Mouse (Mus musculus) liver, postnatal 0 days (tissue): ENCODE measurements around the gene Ptchd3. TPM values are rescaled to one million over a fixed set of nuclear protein-coding genes. Genes with fewer than 3 reads are reported as not detected.

Source experiments
- ATAC-seq: fragments of 200-750 bp; cut with Nextera tagmentation; 2 replicates; pipeline ENCODE4 v1.8.0; 2017; ENCODE audit warnings: mild to moderate bottlenecking, moderate library complexity
- DNase-seq: peaks from one replicate; pipeline ENCODE4 v3.0.0-alpha.2; 2016
- H3K27ac ChIP-seq: fragments of 300-500 bp; sonication (generic); 2 replicates; pipeline ENCODE4 v1.5.1; 2014; ENCODE audit warnings: antibody characterized with exemption, moderate library complexity, mild to moderate bottlenecking, low read depth
- H3K27me3 ChIP-seq: fragments of 300-500 bp; sonication (generic); 2 replicates; pipeline ENCODE4 v1.6.1; 2014; ENCODE audit warnings: low read length, control low read depth, mixed read lengths; ENCODE audit not compliant: insufficient read depth
- H3K36me3 ChIP-seq: fragments of 300-500 bp; sonication (generic); replicated peaks from 2 replicates; pipeline ENCODE4 v1.6.1; 2014; ENCODE audit warnings: mild to moderate bottlenecking, control low read depth, low read length, moderate library complexity, mixed read lengths; ENCODE audit not compliant: insufficient read depth
- H3K4me1 ChIP-seq: fragments of 300-500 bp; sonication (generic); 2 replicates; pipeline ENCODE4 v1.6.1; 2014; ENCODE audit warnings: antibody characterized with exemption, mild to moderate bottlenecking, control low read depth; ENCODE audit not compliant: insufficient read depth
- H3K4me2 ChIP-seq: fragments of 300-500 bp; sonication (generic); 2 replicates; pipeline ENCODE4 v1.6.1; 2014; ENCODE audit warnings: low read depth, mild to moderate bottlenecking, low read length, moderate library complexity, mixed read lengths
- H3K4me3 ChIP-seq: fragments of 300-500 bp; sonication (generic); 2 replicates; pipeline ENCODE4 v1.5.1; 2014; ENCODE audit warnings: low read depth, low read length
- H3K9ac ChIP-seq: fragments of 300-500 bp; sonication (generic); replicated peaks from 2 replicates; pipeline ENCODE4 v1.6.1; 2014; ENCODE audit warnings: mild to moderate bottlenecking, moderate library complexity
- H3K9me3 ChIP-seq: fragments of 300-500 bp; sonication (generic); 2 replicates; pipeline ENCODE4 v1.6.1; 2016; ENCODE audit warnings: mild to moderate bottlenecking, control low read depth, low read length, mixed read lengths
- CTCF ChIP-seq: sonication (generic); IDR thresholded peaks from 2 replicates; pipeline ENCODE4 v1.5.1; 2016; ENCODE audit warnings: antibody characterized with exemption, low read depth
- EP300 ChIP-seq: IDR thresholded peaks from 2 replicates; pipeline ENCODE4 v1.6.1; 2016; ENCODE audit warnings: antibody characterized with exemption, low read depth, mild to moderate bottlenecking
- WGBS: fragments of 180-500 bp; shearing (Covaris S2); extraction: QIAGEN DNeasy Blood & Tissue Kit; methylation state at CpG from one replicate; pipeline ENCODE4 v1.1.7; 2014; ENCODE audit not compliant: insufficient replicate concordance; 5-methylcytosine and 5-hydroxymethylcytosine counted together
- polyA plus RNA-seq: library from polyadenylated mRNA; unstranded; fragments of >200 nt; fragmentation: Nextera tagmentation; extraction: Ambion mirVana; gene quantifications from 2 replicates; pipeline ENCODE4 v1.2.1, GENCODE M21; 2015

Ptchd3 gene
- polyA plus RNA-seq, 1 experiment from 2014 or later = not detected

- Histone ChIP-seq H3K4me2 (no peak overlapping the region), H3K9me3 (no peaks in the 10 kb centered on the region), H3K27me3 (no peaks in the 10 kb centered on the region), H3K9ac (no peak overlapping the region), H3K4me1 (peaks cover 8% of the 10 kb centered on the region), H3K27ac (peak overlapping the region; percentile 57; the same call in 1 of the 2 replicates), H3K4me3 (no peak overlapping the region), H3K36me3 (no peaks in the 10 kb centered on the region)
- no peak for DNase-seq
- peak; percentile 65 for ATAC-seq
- 29% methylated on average over 5 of the region's 5 CpGs for WGBS
- no peak for TF ChIP-seq CTCF
- no peak for TF ChIP-seq EP300
Measured at GRCm38 (mm10) chr11:121804258-121805027, 25.6 kb upstream of the Ptchd3 start.

GRCm38 (mm10) chr11:121808204-121808852 lies 21.7 kb upstream of the Ptchd3 start:
- Histone ChIP-seq H3K9me3 (no peaks in the 10 kb centered on the region), H3K27ac (no peak overlapping the region), H3K4me3 (no peak overlapping the region), H3K4me1 (no peaks in the 10 kb centered on the region; the same call in 1 of the 2 replicates), H3K27me3 (no peaks in the 10 kb centered on the region; the same call in 1 of the 2 replicates), H3K9ac (no peak overlapping the region), H3K4me2 (no peak overlapping the region), H3K36me3 (no peaks in the 10 kb centered on the region)
- no peak for ATAC-seq
- WGBS = 4% methylated on average over 4 of the region's 4 CpGs
- peak; percentile 84 for DNase-seq
- TF ChIP-seq CTCF (peak; percentile 91), EP300 (no peak)

DNA sequence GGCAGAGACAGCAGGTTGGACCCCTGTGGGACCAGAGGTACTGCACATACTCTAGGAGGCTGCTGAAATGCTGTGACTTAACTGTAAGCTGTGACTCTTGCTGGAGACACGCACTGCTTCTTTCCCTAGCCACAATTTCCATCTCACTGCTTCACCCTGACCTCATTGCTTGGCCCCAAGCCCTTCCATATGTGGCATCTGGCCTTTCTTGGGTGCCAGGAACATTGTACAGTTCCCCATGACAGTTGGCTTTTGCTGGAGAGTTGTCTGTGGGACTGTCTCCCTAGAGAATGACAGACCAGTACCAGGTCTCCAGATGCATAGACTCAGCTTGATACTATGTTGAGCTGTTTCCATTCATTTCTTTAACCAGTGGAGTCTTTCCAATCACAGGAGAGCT lies 21.2 kb upstream of the Ptchd3 start:
- no peaks in the 10 kb centered on the region for H3K9me3 ChIP-seq
- no peak for ATAC-seq

DNA sequence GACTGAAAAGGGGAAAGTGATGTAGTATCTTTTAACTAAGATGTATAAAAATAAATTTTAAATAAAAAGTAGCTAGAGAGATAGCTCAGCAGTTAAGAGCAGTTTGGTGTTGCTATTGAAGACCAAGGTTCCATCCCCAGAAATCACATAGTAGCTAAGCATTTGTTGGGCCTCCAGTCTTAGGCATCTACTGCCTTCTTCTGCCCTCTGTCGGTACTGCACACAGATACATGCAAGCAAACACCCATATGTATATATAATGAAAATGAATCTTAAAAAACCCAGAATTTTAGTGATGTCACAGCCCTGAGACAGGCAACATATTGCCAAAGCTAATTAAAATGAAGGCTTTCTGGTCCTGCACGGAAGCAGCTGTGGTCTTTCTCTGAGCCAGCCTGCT lies 15.9 kb downstream of the Ptchd3 start:
- no peak overlapping the region for H3K9ac ChIP-seq
- TF ChIP-seq EP300 (no peak), CTCF (peak; percentile 48)
- H3K4me3 ChIP-seq = no peak overlapping the region
- no peaks in the 10 kb centered on the region for H3K4me1 ChIP-seq
- H3K4me2 ChIP-seq = no peak overlapping the region
- H3K36me3 ChIP-seq = no peaks in the 10 kb centered on the region
- H3K27me3 ChIP-seq = no peaks in the 10 kb centered on the region
- no peaks in the 10 kb centered on the region for H3K9me3 ChIP-seq
- ATAC-seq = no peak
- DNase-seq = no peak
- 52% methylated on average over 2 of the region's 2 CpGs for WGBS
- H3K27ac ChIP-seq = no peak overlapping the region

More for the DNA sequence above, 21.2 kb upstream of the Ptchd3 start:
- 67% methylated on average over 1 of the region's 1 CpGs for WGBS
- no peak for DNase-seq
- Histone ChIP-seq H3K27ac (no peak overlapping the region), H3K36me3 (no peaks in the 10 kb centered on the region), H3K27me3 (no peaks in the 10 kb centered on the region; the same call in 1 of the 2 replicates), H3K4me1 (no peaks in the 10 kb centered on the region), H3K4me2 (no peak overlapping the region), H3K9ac (no peak overlapping the region), H3K4me3 (no peak overlapping the region)
- no peak for TF ChIP-seq CTCF
- TF ChIP-seq EP300 = no peak

DNA sequence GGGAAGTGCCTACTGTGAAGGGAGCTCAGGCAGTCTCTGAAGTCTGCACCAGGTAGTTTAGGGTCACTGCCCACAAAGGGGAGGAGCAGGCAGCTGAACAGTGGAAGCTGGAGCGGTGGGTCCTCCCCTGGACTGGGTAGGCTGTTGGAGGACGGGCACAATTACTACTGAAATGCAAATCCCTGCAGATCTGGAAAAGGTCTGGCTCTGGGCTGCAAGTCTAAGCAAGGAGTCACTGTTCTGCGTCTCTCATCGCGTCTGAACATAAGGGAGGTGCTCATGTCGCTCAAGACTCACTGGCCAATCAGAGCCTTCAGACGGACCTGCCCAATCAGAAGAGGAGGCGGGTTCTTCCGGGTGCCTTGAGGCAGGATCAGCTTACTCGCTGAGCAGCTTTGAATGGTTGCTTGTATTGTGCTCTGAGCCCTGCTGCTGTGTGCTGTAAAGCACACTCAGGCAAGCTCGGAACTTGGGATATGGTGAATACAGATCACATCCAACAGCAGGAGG lies 17.8 kb downstream of the Ptchd3 start:
- H3K4me3 ChIP-seq = peak overlapping the region; percentile 45
- H3K9ac ChIP-seq = peak overlapping the region; percentile 3; the same call in 1 of the 2 replicates
- no peaks in the 10 kb centered on the region for H3K36me3 ChIP-seq
- WGBS = under 1% methylated on average over 11 of the region's 11 CpGs
- no peaks in the 10 kb centered on the region for H3K27me3 ChIP-seq
- ATAC-seq (peak; percentile 93), DNase-seq (peak; percentile 63)
- H3K9me3 ChIP-seq = no peaks in the 10 kb centered on the region; the same call in 1 of the 2 replicates
- TF ChIP-seq EP300 (no peak), CTCF (no peak)
- H3K4me2 ChIP-seq = peak overlapping the region; percentile 64
- no peak overlapping the region for H3K27ac ChIP-seq
- no peaks in the 10 kb centered on the region for H3K4me1 ChIP-seq

Other genes with a start within 250 kb of the Ptchd3 start
- gene B3gntl1, start 157.1 kb upstream of the Ptchd3 start, polyA plus RNA-seq = 1.1 and 1.5 TPM in 2 replicates
- gene Metrnl, start 128.7 kb upstream of the Ptchd3 start, polyA plus RNA-seq = 4.7 and 6.7 TPM in 2 replicates